ENCODE assay signal across 20 mouse cellular contexts in the genomic region with DNA sequence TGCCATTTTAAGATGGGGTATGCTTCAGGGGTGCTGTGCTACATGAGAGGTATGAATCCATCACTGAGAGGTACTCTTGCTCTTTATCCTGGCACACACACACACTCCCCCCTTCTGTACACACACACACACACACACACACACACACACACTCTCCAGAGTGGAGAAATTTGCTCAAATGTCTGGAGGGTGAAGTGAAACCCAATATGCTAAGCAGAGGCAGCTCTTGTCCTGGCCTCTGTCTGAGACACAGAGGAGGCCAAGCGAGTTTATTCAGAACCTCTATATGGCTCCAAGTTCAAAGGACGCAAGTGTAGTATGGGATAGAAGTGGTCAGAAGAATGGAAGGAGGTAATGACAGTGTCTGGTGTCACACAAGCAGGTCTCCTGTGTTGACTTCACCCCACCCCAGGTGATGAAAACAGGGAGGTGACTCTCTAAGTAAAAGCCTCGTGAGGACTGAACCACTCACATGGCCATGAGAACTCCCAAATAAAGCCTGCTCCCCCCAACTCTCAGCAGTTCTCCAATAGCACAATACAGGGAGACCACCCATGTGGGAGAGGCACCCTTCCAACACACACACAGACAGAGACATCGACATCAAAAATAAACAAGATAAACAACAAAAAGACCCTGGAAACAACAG.
DNase-seq lines count a peak whose midpoint lies in the region; ATAC-seq and TF ChIP-seq lines count a peak whose summit lies in the region.
"Had no signal": no experiment of that assay in that cellular context is flagged by ENCODE, and none has a peak within 500 bp of the region (broad histone marks: within the 10 kb centered on the region; RNA-seq: fewer than 3 reads in every experiment).

No protein-coding gene starts in this region.

- peaks cover 81% of the 10 kb centered on the region for H3K4me1 ChIP-seq in megakaryocyte, embryonic 14.5 days
- H3K4me1 ChIP-seq in bone marrow, adult 2 months (ENCODE audit: control insufficient read depth, insufficient read depth, low read length), result peaks cover 5% of the 10 kb centered on the region
- H3K4me1 ChIP-seq in liver, embryonic 13.5 days (replicated peaks), result peaks cover 45% of the 10 kb centered on the region
- H3K4me1 ChIP-seq: embryonic facial prominence, embryonic 12.5 days had no signal

- H3K27ac ChIP-seq in bone marrow, adult 2 months (ENCODE audit: control insufficient read depth, insufficient read depth, low read depth, low read length, poor library complexity), result peak overlapping the region; percentile 36
- H3K27ac ChIP-seq in liver, embryonic 13.5 days, result peak overlapping the region; percentile 20
- H3K27ac ChIP-seq: embryonic facial prominence, embryonic 12.5 days; heart, embryonic 13.5 days; hindbrain, embryonic 15.5 days; midbrain, embryonic 12.5 days had no signal

- H3K4me2 ChIP-seq in liver, embryonic 13.5 days, result peak overlapping the region; percentile 73
- H3K4me2 ChIP-seq: embryonic facial prominence, embryonic 12.5 days; heart, embryonic 13.5 days; hindbrain, embryonic 15.5 days; midbrain, embryonic 12.5 days had no signal

- WGBS in bone marrow, adult 2 months, result 49% methylated on average over 4 of the region's 4 CpGs
- 62% methylated on average over 4 of the region's 4 CpGs for WGBS in liver, embryonic 13.5 days (ENCODE audit: insufficient replicate concordance)

- H3K36me3 ChIP-seq in megakaryocyte, embryonic 14.5 days (replicated peaks; ENCODE audit: low read length), result peaks cover 63% of the 10 kb centered on the region
- no peaks in the 10 kb centered on the region for H3K36me3 ChIP-seq in liver, embryonic 13.5 days
- peaks cover 2% of the 10 kb centered on the region for H3K36me3 ChIP-seq in splenic B cell, adult 2 months (ENCODE audit: control insufficient read depth, insufficient read depth, low read length, poor library complexity, severe bottlenecking)
- H3K36me3 ChIP-seq: embryonic facial prominence, embryonic 12.5 days; heart, embryonic 13.5 days; hindbrain, embryonic 15.5 days; midbrain, embryonic 12.5 days had no signal

- no peak for TF ChIP-seq CTCF in bone marrow, adult 2 months (IDR thresholded peaks at IDR 0.05; ENCODE audit: control insufficient read depth, insufficient read depth, low read length)

- no peaks in the 10 kb centered on the region for H3K27me3 ChIP-seq in megakaryocyte, embryonic 14.5 days (replicated peaks)
- no peaks in the 10 kb centered on the region for H3K27me3 ChIP-seq in liver, embryonic 13.5 days
- no peaks in the 10 kb centered on the region for H3K27me3 ChIP-seq in splenic B cell, adult 2 months (ENCODE audit: control insufficient read depth, insufficient read depth, low read length, poor library complexity, severe bottlenecking)
- H3K27me3 ChIP-seq: embryonic facial prominence, embryonic 12.5 days; heart, embryonic 13.5 days; hindbrain, embryonic 15.5 days; midbrain, embryonic 12.5 days had no signal

- H3K4me3 ChIP-seq in megakaryocyte, embryonic 14.5 days (replicated peaks), result peak overlapping the region; percentile 91
- H3K4me3 ChIP-seq in bone marrow, adult 2 months (replicated peaks; ENCODE audit: control insufficient read depth, low read depth, low read length), result no peak overlapping the region
- no peak overlapping the region for H3K4me3 ChIP-seq in liver, embryonic 13.5 days (replicated peaks)
- H3K4me3 ChIP-seq: embryonic facial prominence, embryonic 12.5 days; heart, embryonic 13.5 days; hindbrain, embryonic 15.5 days; midbrain, embryonic 12.5 days had no signal

- H3K9ac ChIP-seq in liver, embryonic 13.5 days, result peak overlapping the region; percentile 26; the same call in 1 of the 2 replicates
- H3K9ac ChIP-seq: embryonic facial prominence, embryonic 12.5 days; forebrain, postnatal 0 days; heart, embryonic 13.5 days; hindbrain, embryonic 15.5 days; midbrain, embryonic 12.5 days had no signal

- ATAC-seq in megakaryocyte, adult 5-6 weeks (ENCODE audit: poor library complexity, severe bottlenecking), result no peak
- ATAC-seq in liver, embryonic 13.5 days (ENCODE audit: low read depth), result no peak
- ATAC-seq: CD4-positive, CD25-positive, alpha-beta regulatory T cell, adult 4 months; forebrain, postnatal 0 days had no signal

- no peak for TF ChIP-seq POLR2A in bone marrow, adult 2 months (IDR thresholded peaks at IDR 0.05; ENCODE audit: borderline replicate concordance, control insufficient read depth, low read depth, low read length)

- H3K9me3 ChIP-seq in megakaryocyte, embryonic 14.5 days, result no peaks in the 10 kb centered on the region
- no peaks in the 10 kb centered on the region for H3K9me3 ChIP-seq in liver, embryonic 13.5 days (replicated peaks)
- H3K9me3 ChIP-seq: embryonic facial prominence, embryonic 12.5 days; heart, embryonic 13.5 days; hindbrain, embryonic 15.5 days; midbrain, embryonic 12.5 days had no signal

- DNase-seq in liver, embryonic 13.5 days, result no peak
- peak; percentile 34 for DNase-seq in splenic B cell, adult 2 months (ENCODE audit: low read depth, low spot score)
- no peak for DNase-seq in cerebellum, adult 18-20 months
- no peak for DNase-seq in spleen, postnatal 36 days (ENCODE audit: low spot score in 2 of 2)
- DNase-seq: adrenal gland, adult 8-10 months; cerebellum, adult 8-10 months; forebrain, postnatal 0 days; gastrocnemius, postnatal 25 days; heart, postnatal 36 days; kidney, adult 11 months; kidney, postnatal 14 days; lung, postnatal 14 days had no signal
